Mouse (Mus musculus) left cerebral cortex, postnatal 10 days (tissue): ENCODE measurements around the gene Tnf. TPM values are rescaled to one million over a fixed set of nuclear protein-coding genes. Genes with fewer than 3 reads are reported as not detected.

Experiments
- DNase-seq, 2 experiments: peaks; one replicate each; pipeline ENCODE4 v3.0.0; 2021 to 2022; ENCODE audit warnings: low spot score in 2 of 2, mixed read lengths in 1 of 2; ENCODE audit errors: extremely low spot score in 1 of 2
- intact Hi-C: fragments of 180-260 bp; cut with DNase I; formaldehyde crosslinking; loops from one replicate; pipeline ENCODE4 v1.15.1; 2025
- total RNA-seq, 2 experiments: library from RNA; stranded (reverse); gene quantifications; 2 replicates each; pipeline ENCODE4 v1.2.3; 2021

The Tnf gene
- under 1 TPM in 1 of 2 experiments, not detected in 1; 0.19 TPM for total RNA-seq

DNA sequence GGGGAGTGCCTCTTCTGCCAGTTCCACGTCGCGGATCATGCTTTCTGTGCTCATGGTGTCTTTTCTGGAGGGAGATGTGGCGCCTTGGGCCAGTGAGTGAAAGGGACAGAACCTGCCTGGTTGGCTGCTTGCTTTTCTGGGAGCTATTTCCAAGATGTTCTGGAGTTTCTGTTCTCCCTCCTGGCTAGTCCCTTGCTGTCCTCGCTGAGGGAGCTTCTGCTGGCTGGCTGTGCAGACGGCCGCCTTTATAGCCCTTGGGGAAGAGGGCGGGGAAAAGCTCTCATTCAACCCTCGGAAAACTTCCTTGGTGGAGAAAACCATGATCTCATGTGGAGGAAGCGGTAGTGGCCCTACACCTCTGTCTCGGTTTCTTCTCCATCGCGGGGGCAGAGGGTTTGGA is at the start of gene Tnf:
Gene Tnf, minus strand, starts transcription at position 221 of the 400 bp plus-strand sequence.
- intact Hi-C loops: no loop called here
- DNase-seq: peak in 1 of 2 experiments; percentile 58

DNA sequence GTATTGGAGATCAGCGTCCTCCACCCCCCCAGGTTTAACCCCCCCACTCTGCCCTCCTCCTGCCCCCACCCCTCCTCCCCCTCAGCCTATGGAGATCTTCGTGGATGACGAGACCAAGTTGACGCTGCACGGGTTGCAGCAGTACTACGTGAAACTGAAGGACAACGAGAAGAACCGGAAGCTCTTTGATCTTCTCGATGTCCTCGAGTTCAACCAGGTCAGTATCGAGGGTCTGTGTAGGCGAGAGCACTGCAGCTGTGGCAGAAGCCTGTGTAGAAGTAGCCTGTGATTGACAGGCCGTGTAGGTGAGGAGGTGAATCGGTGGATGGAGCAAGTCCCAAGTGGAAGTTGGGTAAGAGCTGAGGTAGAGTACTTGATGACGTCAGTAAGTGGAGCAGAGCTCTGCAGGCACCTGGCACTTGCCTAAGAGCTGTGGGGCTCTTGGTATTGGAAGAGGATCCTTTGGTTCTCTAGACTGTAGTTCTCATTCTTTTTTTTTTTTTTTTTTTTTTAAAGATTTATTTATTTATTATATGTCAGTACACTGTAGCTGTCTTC is 49.4 kb upstream of the Tnf start:
- intact Hi-C loops: no loop called here
- DNase-seq: no peak

DNA sequence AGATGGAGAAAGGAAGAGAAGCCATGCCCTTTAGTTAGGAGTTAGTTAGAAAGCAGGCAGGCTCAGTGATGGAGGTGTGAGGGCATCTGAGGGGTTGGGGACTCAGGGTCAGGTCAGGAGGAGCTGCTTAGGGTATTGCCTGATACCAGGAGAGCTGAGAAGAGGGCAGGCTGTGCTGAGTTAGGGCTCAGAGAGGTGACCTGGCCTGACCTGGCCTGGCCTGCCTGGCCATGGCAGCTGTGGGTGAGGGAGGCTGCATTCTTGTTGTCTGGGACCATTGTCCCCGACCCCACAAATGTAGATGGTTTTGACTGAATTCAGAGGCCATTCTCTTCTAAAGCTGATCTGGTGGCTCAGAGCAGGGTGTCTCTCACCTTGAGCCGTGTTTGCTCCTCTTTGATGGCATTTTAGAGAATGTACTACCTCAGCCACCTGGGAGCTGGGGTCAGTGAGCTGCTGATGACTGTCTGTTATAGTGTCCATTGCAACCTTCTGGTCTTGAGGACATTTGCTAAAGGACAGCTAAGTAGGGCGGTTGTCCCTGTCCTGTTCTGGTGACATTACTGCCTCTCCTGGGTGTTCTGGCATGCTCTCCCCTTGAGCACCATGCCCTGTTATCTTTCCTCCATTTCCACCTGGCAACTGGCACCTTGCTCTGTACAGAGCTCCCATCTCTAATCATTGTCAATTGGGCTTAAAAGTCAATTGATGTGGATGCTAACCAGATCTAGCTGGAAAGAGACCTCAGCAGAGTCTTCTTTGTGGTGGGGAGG is 48.7 kb upstream of the Tnf start:
- intact Hi-C loops: no loop called here
- no peak for DNase-seq

DNA sequence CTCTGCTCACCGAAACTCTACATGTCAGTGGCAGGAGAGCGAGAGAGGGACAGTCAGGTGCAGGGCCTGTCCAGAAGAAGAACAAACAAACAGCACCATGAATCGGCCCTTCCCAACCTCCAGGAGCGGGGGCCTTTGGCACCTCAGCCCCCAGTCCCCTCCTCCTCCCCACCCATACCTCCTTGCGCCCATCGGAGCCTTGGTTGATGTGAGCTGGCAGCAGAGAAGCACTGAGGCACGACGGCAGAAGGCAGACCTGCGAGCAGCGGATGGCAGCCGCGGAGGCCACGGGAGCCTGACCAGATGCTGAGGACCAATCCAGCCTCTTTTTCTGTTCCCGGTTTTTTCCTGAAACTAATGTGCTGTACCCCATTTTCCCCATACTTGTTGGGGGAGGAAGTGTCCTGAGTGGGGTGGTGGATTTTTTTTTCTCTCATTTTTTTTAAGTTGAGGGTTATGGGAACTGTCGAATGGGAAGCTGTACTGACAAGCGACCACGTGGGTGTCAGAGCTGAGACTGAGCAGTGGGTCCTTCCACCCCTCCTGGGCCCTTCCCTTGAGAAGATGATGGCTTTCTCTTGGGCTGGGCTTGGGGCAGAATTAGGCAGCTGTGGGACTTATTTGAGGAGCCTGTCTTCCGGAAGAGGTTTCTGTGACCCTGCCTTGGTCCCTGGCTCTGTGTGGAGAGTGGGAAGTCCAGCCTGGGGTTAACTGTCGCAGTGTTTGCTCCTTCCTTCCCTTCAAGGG is 47.8 kb upstream of the Tnf start:
- intact Hi-C loops: no loop called here
- DNase-seq: no peak

- intact Hi-C loops: no loop called here
- no peak for DNase-seq
Observed at GRCm38 (mm10) chr17:35248986-35249385, 47.2 kb upstream of the Tnf start.

GRCm38 (mm10) chr17:35247144-35247543 is 45.3 kb upstream of the Tnf start:
- no peak for DNase-seq
- intact Hi-C loops: no loop called here

DNA sequence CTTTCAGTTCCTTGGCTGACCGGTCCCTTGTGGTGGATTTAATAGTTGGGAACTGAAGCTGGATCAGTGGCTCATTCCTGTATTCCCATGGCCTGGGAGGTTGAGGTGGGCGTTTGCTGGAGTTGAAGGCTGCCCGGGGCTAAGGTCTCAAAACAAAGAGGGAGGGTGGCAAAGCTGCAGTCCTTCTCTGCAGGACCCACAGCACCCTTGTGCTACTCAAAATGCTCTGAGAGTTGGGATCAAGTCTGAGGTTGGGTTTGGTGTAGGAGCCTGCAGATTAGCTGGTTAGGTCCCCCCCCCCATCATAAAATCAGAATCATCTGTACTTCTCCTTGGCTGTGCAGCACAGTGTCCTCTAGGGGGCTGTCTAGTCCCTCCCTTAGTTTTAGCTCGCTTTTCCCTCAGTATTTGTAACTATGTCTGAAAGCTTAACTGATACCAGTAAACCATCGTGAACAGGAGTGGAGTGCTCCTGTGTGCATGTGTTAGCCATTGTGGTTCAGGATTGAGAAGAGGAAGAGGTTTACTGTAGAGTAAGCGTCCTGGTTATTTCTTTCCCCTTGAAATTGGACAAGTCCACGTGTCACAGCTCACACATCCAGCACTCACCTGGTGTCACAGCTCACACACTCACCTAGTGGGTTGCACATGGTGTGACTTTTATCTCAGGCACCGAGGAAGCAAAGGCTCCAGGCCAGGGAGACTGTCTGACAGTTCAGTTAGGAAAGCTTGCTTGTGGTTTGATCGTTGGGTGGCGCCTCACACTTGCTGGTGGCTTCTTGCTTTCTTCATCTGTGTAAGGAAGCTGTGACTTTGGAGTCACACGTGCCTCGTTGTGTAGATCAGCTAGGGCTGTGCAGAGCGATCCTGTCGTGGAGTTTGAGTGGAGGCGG is 44.2 kb upstream of the Tnf start:
- DNase-seq: no peak
- intact Hi-C loops: no loop called here

DNA sequence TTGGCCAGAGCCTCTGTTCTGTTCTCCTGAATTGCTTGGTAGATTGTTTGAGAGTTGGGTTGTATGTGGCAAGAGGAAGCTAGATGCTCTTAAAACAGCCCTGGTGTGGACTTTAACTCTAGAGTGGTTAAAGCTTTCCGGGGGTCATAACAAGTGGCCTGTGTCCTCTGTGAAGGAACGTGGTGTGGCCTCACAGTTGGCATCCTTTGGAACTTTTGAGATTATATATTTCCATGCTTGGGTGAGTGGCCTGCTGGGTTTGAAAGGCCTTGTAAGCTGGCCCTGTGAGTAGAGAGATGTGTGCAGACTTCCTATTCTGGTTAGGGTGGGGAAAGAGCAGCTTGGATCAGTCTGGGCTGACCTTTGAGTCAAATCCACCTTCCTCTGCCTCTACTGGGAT is 43.2 kb upstream of the Tnf start:
- intact Hi-C loops: no loop called here
- DNase-seq: no peak

DNA sequence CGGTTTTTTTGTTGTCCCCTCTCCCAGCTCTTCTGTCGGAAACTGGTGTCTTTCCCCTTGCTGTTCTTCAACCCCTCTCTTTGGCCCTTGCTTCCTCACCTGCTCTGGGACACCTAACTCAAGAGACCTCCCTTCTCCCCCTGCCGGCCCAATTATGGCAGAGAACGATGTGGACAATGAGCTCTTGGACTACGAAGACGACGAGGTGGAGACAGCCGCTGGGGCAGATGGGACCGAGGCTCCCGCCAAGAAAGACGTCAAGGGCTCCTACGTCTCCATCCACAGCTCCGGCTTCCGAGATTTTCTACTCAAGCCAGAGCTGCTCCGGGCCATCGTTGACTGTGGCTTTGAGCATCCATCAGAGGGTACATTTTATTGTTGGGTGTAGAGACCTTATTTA is 41.3 kb upstream of the Tnf start:
- intact Hi-C loops: no loop called here
- DNase-seq: peak in 1 of 2 experiments; percentile 71

DNA sequence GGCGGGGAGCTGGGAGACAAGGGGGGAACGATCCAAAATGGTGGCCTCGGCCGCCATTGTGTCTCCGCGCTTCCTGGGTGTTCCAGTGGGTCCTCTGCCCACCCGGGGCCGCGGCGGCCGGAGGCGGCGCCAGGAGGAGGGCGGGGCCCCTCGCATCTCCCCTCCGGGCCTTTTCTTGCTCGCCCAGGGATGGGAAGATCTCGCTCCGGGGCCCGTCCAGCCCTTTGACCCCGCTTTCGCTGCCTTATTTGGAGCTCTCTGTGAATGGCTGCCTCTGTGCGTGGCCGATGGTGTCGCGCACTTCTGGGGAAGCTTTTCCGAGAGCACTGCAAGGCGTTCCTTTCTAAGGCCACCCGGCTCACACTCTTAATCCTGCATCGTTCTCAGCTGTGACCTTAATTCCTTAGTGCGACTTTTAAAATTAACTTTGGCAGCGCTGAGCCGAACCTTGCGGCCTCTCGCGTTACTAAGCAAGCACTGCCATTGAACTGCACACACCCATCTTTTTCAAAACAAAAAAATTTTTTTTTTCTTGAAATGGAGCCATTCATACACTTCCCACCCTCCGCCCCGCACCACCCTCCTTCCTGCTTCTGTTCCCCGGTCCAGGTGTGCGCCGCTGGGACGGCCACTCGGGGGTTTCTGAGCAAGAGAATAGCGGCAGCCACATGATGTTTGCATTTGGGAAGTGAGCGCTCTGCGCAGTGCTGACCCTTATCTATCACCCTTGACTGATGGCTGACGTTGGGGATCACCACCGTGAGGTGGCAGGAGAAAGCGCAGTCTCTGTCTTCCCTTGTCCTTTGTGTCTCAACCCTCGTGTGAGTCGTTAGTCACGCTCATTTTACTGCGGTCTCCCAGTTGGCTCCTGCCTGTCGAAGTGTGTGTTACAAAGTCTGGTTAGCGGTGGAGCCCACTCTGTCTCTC is 40.5 kb upstream of the Tnf start:
- peak; percentile 59 to 80 for DNase-seq
- intact Hi-C loops: no loop called here

- peak; percentile 94 to 98 for DNase-seq
- intact Hi-C loops: no loop called here
Observed at GRCm38 (mm10) chr17:35241305-35242014, 39.7 kb upstream of the Tnf start, which contains the start of gene Ddx39b. Gene Ddx39b, plus strand, starts transcription at chr17:35241746.

GRCm38 (mm10) chr17:35240384-35241304 is 38.8 kb upstream of the Tnf start:
- no peak for DNase-seq
- intact Hi-C loops: no loop called here

- intact Hi-C loops: no loop called here
Observed at GRCm38 (mm10) chr17:35239700-35240099, 37.9 kb upstream of the Tnf start.

DNA sequence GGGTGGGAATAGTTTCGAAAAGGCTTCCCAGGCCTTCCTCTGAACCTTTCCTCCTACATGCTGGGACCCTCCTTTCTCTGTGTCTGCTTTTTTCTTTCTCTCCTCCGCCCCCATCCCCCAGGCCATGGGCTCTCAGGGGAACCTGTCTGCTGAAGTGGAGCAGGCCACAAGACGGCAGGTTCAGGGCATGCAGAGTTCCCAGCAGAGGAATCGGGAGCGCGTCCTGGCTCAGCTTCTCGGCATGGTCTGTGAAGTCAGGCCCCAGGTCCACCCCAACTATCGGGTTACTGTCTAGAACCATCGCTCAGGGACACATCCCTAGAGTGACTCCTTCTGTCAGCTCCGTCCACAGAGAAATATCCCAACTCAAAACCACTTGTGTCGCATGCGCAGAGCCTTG is 35.7 kb upstream of the Tnf start:
- DNase-seq: no peak
- intact Hi-C loops: no loop called here

More at GRCm38 (mm10) chr17:35239700-35240099, 37.9 kb upstream of the Tnf start:
- no peak for DNase-seq

DNA sequence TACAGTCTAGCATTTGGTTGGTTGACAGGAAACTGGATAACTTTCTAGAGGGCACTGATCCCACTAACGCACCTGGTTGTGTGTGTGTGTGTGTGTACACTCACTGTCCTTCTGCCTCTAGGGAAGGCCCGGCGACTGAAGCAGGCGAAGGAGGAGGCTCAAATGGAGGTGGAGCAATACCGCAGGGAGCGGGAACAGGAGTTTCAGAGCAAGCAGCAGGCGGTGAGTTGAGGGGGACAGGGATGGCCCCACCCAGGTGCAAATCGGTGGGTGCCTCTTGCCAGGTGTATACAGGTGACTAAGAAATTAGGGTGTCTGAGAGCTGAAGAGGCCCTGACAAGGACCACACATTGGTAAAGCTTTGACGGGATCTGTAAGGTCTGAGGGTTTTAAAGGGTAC is 35.2 kb upstream of the Tnf start:
- intact Hi-C loops: no loop called here
- DNase-seq: no peak

DNA sequence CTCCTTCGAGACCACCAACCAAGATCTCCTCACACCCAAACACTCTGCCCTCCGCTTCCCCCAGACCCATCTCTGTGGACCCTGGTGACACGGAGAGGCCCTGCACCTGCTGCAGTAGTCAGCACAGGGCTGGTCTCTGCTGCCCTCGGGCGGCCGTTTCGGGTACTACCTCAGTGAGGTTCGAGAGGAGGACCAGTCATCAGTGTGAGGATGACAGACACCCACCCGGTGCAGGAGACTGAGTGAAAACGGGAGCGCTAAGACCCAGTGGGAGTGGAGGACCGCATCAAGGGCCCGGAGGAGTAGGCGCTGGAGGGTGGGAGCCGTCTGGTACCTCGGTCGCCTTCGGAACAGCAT is 34.6 kb upstream of the Tnf start:
- DNase-seq: peak; percentile 96 to 98
- intact Hi-C loops: no loop called here
